Mouse (Mus musculus): ENCODE results near the gene Zfp710.
"Not testable (repeated sequence)": the region's sequence is repeated elsewhere in the genome, so short reads cannot be mapped to it uniquely, and the experiment has no call there.

Gene Zfp710

DNA sequence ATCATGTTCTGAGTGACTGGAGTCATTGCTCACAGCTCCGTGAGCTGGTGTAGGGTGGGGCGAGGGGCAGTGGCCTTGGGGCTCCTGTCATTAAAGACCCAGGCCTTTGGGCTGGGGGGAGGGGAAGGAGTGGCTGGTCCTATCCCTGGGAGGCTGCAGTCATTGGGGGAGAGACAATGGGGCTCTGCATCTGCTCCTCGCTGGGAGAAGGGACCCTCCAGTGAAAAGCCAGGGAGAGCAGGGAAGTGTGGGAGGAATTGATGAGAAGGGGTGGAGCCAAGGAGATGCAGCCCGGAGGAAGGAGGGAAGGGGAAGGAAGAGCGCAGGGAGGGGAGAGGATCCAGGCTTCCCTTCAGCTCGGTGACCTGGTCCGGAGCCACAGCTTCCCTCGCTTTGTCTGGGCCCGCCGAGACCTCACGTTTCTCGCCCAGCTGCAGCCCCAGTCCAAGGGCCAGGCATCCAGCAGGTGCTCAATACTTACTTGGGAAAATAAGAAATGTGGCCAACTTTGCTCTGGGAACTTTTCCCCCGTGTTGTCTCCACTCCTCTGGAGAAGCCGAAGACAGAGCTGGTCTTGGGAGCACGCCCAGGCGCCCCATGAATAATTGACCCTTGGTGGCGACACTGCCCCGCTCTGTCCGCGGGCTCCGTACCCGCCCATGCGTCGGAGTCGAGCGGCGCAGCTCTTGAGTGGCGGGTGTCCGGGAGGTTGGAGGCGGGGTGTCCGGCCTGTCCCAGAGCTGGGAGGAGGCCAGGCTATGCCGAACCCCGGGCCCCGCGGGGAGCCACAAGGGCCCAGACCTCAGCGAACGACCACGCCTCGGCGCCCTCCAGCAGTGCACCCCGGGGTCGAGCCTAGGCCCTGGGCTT, at the start of gene Zfp710:
Zfp710 (plus strand) TSS at position 294 of the 870 bp plus-strand sequence.
- DNase-seq: peak; percentile 93

DNA sequence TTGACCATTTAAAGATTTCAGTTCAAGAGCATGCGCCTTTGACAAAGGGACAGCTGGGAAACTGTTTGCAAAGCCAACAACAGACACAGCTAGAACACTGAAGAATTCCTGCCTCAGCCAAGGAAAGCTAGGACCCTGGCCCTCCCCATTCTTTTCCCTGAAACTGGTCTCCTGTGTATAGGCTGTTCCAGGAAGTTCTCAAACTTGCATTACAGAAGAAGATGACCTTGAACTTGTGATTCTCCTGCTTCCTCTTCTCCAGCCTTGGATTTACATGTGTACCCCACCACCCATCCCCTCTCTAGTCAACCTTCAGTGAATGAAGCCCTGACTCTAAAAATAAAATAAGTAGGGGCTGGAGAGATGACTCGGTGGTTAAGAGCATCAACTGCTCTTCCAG, 49.3 kb upstream of the Zfp710 start:
- DNase-seq: no peak

DNA sequence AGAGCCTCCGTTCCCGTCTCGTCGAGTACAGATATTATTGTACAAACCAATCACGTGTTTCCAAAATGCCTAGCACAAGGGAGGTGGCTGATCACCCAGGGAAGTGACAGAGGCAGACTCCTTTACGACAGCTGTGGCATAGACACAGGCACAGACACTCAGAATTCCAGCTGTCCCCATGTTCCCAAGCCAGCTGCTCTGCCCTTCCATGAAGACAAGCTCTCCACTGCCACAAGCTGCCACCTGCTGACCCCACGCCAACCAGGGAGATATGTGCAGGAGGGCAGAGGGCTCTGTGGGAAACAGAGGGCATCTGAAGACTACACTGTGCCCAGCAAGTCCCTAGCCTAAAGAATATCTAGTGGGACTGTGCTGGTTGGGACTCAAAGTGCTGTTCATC, 37.9 kb upstream of the Zfp710 start:
- no peak for DNase-seq

DNA sequence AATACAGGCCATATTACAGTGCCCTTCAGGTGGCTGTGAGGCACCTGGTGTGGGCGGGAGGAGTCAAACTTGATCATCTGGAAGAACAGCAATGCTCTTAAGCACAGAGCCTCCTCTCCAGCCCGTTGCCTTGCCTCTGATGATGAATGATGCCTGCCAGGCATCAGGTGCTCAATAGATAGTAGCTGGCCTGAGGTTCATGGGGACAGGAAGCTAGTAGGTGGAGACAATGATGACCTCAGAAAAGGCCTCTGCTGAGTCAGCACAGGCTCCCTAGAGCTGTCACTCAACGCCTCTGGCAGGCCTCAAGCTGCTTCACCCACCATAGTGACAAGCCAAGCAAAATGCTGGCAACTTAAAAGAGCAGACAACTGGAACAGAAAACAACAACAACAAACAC, 36.9 kb upstream of the Zfp710 start:
- no peak for DNase-seq

DNA sequence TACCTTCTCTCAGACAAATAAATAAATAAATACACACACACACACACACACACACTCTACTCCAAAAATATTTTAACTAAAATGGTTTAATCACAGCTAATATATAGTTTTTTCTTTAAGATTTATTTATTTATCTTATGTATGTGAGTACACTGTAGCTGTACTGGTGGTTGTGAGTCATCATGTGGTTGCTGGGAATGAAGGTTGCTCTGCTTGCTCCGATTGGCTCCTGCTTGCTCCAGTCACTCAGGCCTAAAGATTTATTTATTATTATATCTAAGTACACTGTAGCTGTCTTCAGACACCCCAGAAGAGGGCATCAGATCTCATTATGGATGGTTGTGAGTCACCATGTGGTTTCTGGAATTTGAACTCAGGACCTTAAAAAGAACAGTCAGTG, 36.1 kb upstream of the Zfp710 start:
- not testable (repeated sequence) for DNase-seq

DNA sequence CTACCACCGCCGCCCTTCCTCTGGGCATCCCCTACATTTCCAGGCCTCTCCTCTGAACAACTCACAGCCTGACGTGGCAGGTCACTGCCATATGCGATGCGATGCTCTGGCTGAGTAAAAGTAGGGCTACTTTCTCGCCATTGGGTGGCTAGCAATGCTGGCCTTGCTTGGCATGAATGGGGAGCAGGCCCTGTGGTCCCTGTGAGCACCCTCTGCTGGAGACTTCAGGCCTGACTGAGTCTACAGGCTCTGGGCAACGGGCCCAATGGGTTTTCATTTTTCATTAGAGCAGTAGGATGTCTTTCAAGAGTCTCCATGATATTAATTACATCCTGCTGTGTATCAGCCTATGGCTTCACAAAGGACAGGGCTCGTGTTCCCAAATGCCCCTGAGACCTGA, 30.1 kb upstream of the Zfp710 start:
- DNase-seq: peak; percentile 71

DNA sequence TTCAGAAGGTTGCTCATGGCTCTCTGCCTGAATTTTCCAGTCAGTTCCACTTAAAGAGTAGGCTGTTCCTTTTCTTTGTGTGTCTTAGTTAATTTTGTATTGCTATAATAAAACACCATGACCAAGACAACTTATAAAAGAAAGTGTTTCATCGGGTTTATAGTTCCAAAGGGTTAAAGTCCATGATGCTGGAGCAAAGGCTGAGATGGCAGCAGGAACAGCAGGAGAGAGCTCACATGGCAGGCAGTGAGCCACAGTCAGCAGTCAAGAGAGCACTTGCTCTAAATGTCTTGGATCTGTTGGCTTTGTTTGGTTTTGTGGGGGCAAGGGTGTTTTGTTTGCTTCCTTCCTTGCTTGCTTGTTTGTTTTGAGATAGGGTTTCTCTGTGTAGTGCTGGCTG, 26.9 kb upstream of the Zfp710 start:
- DNase-seq: no peak

DNA sequence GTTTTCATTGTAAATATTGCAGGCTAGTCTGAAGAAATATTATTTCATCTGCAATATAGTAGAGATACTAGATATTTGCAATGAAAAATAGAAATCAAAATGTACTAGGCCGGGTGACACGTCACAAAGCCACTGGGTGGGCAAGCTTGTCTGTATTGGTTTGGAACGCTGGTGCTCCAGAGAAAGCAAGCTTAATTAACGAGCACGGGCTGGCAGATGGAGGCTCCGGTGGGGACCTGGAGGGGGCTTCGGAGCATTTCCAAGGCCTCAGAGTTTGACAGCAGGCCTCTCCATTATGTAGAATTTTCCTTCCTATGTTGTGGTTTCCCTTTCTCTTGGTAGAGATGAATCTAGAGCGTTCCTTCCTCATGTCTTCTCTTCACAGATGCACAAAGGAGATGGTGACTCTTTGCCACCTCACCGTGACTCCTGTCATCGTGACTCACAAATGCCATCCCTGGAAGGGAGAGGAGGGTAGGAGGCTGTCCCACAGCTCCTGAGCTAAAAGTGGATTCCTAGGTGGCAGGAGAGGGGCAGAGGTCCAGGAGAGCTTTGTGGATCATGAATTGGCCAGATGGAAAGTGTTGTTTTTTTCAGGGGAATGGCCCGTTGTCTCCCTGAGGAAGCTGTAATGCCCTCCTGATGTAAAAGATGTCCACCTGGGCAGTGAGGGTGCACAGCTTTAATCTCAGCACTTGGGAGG, 22.1 kb upstream of the Zfp710 start:
- DNase-seq: no peak

DNA sequence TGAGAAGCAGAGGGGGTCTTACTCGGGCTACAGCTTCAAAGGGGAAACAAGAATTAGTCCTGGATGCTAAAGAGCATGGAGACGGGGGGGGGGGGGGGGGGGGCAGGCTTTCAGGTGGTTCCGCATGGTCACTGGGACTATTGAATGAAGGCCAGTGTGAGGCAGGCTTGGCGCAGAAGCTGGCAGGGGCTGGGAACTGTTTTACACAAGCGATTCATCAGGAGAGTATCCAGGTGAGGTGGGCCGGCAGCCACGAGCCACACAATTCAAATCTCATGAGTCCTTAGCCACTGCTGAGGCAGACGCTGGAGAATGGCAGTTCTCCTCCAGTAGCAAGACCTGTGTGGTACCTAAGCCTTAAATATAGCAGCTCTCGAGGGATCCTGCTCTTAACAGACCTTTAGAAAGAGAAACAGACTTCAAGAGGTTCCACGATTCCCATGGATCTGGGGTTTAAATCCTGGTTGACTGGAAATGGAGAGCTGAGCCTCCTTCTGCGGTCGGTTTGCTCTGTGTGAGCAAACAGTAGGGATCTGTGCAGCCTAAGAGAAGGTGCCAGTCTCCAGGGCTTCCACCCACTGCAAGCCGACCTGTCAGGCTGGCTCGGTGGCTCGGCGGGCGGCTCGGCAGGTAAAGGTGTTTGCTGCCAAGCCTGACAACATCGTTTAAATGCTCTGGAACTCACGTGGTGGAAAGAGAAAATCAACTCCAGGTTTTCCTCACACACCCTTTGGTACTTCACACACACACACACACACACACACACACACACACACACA, 19.6 kb upstream of the Zfp710 start:
- DNase-seq: no peak

DNA sequence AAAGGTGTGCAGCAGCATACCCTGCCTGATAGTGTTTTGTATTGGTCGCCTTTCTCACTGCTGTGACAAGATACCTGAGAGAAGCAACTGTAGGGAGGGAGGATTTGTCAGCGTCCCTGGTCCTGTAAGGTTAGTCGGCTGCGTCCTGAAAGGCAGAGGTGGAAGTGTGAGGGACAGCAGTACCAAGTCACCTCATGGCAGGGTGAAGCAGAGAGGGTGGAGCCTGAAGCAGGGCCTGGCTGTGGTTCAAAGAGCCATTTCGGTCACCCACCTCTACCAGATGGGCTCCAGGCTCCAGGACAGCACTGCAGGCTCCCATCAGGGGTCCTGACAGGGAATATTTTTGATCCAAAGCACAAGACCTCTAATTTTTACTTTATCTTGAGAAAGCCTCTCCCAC, 13.9 kb upstream of the Zfp710 start:
- DNase-seq: no peak

DNA sequence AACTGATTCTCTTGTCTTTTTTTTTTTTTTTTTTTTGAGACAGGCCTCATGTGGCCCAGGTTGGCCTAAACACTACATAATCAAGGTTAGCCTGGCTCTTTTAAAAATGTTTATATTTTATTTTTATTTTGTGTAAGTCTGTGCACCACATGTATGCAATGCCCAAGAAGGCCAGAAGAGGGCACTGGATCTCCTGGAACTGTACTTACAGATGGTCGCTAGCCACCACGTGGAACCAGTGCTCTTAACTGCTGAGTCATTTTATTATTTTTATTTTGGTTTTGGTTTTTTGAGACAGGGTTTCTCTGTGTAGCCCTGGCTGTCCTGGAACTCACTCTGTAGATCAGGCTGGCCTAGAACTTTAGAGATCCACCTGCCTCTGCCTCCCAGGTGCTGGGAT, 13.1 kb upstream of the Zfp710 start:
- DNase-seq: no peak

DNA sequence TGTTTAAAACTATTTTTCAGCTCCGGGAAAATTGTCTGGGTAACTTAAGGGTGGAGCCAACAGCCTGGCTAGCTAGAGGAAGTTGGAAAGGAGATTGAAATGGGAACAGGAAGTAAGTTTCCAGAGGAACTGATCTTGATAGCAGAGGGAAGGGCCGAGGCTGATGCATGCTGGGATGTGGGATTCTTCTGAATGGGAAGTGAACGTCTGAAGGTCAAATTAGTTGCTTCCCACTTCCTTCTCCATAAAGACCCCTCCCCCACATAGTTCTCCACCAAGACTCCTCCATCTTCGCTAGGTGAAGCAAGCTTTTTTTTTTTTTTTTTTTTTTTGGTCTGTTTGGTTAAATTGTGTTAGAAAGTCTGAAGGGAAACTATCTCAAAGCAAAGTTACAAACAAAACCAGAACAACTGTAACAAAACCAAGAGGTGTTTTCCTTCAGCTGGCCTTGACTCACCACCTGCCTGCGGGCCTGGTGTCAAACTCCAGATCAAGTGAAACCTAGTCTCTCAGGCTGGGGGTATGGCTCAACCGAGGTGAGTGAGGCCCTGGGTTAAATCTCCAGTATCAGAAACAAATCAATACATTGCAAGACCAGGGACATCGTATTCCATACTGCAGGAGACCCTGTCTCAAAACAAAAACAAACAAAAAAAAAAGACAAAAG, 10.6 kb upstream of the Zfp710 start:
- peak; percentile 70 for DNase-seq

DNA sequence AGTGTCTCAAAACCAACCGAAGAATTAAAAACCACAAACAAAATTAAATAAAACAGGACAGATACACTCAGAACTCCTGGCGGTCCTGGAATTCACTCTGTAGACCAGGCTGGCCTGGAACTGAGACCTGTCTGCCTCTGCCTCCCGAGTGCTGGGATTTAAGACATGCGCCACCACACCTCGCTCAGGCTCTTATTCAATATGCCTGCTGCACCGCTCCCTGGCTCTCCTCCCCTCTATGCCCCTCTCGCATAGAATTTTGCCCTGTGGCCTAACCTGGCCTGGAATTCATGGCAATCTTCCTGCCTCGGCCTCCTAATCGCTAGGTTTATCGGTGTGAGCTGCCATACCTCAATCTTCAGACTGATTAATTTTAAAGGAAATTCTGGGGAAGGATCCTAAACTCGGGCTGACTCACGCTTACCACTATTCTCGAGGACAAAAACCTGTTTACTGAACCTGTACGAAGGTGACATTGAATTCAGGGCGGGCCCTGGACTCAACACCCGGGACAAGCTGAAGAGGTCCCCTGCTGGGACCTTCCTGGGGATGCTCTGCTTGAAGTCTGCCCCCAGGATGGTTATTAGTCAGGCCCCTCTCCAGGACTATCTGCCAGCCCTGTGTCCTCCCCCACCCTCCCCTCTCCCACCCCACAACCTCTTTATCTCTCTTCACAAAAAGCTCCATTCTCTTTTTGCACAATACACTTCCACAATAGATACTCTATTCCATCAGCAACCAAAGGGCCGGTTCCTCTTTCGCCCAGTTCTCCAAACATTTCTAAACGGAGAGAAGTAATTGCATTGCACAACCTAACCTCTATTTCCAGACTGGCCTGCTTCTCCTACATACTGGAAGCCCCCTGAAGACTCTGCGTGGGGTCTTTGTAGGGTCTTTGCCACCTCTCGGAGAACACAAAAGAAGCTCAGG, 9.5 kb upstream of the Zfp710 start:
- DNase-seq: no peak

DNA sequence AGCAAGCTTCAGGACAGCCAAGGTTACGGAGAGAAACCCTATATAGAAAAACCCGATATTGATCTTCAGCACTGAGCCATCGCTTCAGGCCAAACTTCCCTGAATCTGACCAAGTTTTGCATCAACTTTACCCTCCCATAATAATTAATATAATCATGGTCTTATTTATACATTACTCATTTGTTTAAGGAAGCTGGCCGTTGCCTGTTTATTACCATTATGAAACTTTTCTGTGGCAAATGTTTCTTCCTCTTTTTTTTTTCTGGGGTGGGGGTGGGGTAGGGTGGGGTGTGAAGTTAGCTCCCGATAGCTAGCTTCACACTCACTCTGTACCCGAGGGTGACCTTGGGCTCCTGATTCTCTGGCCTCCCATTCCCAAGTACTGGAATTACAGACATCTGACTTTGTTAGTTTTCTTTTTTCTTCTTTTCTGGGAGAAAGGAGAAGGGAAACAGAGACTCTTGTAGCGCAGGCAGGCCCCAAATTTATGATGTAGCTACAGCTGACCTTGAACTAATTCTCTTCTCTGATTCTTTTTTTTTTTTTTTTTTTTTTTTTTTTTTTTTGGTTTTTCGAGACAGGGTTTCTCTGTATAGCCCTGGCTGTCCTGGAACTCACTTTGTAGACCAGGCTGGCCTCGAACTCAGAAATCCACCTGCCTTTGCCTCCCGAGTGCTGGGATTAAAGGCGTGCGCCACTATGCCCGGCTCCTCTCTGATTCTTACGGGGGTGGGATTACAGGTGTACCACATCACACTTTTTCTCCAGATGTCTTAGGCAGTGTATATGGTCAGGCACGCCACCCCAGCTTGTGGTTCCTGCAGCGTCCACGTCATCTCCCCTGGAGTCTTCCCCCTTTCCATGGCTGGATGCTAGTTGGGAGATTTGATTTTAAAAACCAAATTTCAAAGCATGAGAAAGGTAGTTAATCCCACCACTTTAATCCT, 5.8 kb upstream of the Zfp710 start:
- no peak for DNase-seq

DNA sequence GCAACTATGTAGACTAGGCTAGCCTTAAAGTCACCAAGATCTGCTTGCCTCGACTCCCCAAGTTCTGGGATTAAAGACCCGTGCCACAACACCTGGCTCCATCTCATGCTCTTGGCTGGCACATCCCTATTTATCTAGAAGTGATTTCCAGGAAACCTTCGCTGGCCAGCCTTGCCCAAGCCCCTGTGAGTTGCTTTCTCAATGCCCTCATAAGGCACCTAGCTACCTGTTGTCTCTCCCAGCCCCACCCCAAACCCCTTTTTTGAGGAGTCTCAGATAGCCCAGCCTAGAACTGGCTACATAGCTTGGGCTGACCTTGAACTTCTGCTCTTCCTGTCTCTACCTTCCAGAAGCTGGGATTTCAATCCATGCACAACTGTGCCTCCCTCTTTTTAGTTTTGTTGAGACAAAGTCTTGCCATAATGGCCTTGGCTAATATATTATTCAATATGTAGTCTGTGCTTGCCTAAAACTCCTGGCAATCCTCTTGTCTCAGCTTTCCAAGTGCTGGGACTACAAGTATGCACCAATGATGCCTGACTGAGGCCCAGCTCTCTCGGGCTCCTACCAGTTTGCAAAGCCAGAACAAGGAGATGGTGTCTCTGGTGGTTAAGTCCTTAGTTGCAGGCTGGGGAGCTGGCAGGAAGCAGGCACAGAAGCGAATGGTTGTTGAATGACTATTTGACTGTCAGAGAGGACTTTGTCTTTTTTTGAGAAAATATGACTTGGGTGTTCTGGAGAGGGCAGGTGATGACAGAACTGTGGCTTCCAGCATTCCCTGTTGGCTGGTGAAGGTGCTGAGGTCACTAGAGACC, 786 bp upstream of the Zfp710 start:
- no peak for DNase-seq

DNA sequence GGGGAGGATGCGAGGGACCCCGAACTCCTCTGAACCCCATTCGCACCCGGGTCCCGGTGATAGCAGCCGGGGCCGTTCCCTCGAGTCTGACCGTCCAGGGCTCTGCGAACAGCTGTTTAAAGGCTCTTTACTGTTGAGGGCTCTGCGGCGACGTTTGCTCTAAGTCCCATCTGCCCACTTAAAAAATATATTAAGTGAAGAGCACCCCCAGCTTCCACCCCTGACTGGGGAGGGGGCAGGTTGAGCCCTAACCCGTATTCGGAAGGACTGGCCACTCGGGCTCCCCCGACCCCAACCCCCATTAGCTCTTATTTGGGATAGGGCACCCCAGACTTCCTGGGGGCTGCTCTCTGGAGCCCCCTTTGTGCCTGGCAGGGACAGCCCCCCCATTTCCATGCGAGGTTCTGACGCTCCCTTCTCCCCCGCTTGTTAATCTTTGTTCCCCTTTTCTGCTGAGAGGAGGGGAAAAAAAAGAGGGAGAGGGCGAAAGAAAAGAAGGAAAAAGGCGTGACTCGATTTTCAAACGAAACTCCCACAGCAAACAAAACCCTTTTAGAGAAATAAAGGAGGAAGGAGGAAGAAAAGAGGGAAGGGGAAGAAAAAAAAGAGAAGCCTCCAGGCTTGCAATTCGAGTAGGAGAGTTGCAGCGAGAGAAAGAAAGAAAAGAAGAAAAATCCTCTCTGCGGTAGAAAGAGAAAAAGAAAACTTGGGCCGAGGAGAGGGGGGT, 940 bp downstream of the Zfp710 start:
- DNase-seq: no peak

DNA sequence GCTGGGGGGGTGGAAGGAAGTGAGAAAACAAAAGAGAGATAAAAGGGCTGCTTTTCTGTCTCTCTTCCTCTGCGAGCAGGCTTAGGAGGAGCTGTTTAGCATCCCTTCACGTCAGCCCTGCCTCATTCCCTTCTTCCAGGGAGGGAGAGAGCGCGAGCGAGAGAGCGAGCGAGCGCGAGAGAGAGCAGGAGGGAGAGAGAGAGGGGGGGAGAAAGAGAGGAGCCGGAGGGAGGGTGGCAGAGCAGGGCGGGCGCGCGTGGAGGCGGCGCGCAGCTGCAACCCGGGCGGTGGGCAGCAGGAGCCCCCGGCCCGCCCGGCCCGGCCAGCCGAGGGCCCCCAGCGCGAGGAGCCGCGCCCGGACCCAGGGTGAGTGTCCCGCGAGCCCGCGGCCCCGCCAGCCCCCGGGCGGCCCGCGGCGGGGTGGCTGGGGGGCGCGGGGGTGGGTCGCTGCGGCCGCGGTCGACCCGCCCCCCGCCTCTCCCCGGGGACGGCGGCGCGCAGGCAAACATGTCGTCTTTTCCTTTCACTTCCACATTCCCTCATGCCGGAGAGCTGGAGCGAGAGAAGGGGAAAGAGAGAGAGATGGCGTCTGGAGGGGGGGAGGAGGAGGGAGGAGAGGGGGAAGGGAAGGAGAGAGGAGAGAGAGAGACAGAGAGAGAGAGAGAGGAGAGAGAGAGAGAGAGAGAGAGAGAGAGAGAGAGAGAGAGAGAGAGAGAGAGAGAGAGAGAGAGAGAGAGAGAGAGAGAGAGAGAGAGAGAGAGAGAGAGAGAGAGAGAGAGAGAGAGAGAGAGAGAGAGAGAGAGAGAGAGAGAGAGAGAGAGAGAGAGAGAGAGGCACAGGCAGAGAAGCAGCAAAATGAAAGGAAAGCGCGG, 1.7 kb downstream of the Zfp710 start:
- peak; percentile 68 for DNase-seq
